In genomic region chr17:74489024-74489900, GRCm38 (mm10) we compare ENCODE assay signal across 1 mouse cellular context.
TF ChIP-seq lines count a peak whose summit lies in the region.

Gene Yipf4 (plus strand): TSS chr17:74489493.

TF ChIP-seq in MEL, 35 proteins besides CTCF, POLR2A, EP300 and RAD21 (continued from another document):
- TF ChIP-seq SIN3A (IDR thresholded peaks at IDR 0.05; ENCODE audit: low read length) (peak; percentile 99), MXI1 (IDR thresholded peaks at IDR 0.05; ENCODE audit: low read depth, low read length) (peak; percentile 93), KAT2A (conservative IDR thresholded peaks at IDR 0.05; ENCODE audit: low read depth, low read length) (peak; percentile 73), GABPA (IDR thresholded peaks at IDR 0.05; ENCODE audit: low read depth, low read length) (peak; percentile 41; the same call in 1 of the 2 replicates), UBTF (IDR thresholded peaks at IDR 0.05; ENCODE audit: borderline replicate concordance, insufficient read depth, low read depth, low read length) (0 out of 2 replicates have a peak, but pooled peaks have one; percentile 64)
